Mouse (Mus musculus): ENCODE results near the gene Il17rc. TPM values are rescaled to one million over a fixed set of nuclear protein-coding genes. Genes with fewer than 3 reads are reported as not detected.

The Il17rc gene
- polyA plus RNA-seq, 1 experiment: 341 TPM

Other genes starting within 250 kb of the Il17rc start
- gene Mtmr14, start 233.6 kb upstream of the Il17rc start, polyA plus RNA-seq (2012; rRNA removed): 40.6 and 46.3 TPM in 2 replicates
- gene Cpne9, start 189.1 kb upstream of the Il17rc start, polyA plus RNA-seq (2012; rRNA removed): 0.10 TPM in 1 of 2 replicates, not detected in the other
- gene Brpf1, start 164.3 kb upstream of the Il17rc start, polyA plus RNA-seq (2012; rRNA removed): 14.5 and 20.5 TPM in 2 replicates
- 16.9 and 18.1 TPM in 2 replicates for gene Ogg1, start 144.5 kb upstream of the Il17rc start, polyA plus RNA-seq (2012; rRNA removed)
- gene Camk1, start 127.4 kb upstream of the Il17rc start, polyA plus RNA-seq (2012; rRNA removed): 19.6 and 20.4 TPM in 2 replicates
- 19.8 and 21.2 TPM in 2 replicates for gene Tada3, start 93.5 kb upstream of the Il17rc start, polyA plus RNA-seq (2012; rRNA removed)
- gene Arpc4, start 93.3 kb upstream of the Il17rc start, polyA plus RNA-seq (2012; rRNA removed): 131 and 134 TPM in 2 replicates
- gene Ttll3, start 82.2 kb upstream of the Il17rc start, polyA plus RNA-seq (2012; rRNA removed): 13.5 and 15.6 TPM in 2 replicates
- gene Rpusd3, start 52.1 kb upstream of the Il17rc start, polyA plus RNA-seq (2012; rRNA removed): 48.7 and 58.6 TPM in 2 replicates
- gene Cidec, start 35.7 kb upstream of the Il17rc start, polyA plus RNA-seq (2012; rRNA removed): 49.1 and 148 TPM in 2 replicates
- gene Jagn1, start 28.9 kb upstream of the Il17rc start, polyA plus RNA-seq (2012; rRNA removed): 68.4 and 72.0 TPM in 2 replicates
- gene Il17re, start 12.9 kb upstream of the Il17rc start, polyA plus RNA-seq (2012; rRNA removed): 4.8 and 7.5 TPM in 2 replicates
- 11.9 and 12.3 TPM in 2 replicates for gene Creld1, start 11.9 kb downstream of the Il17rc start, polyA plus RNA-seq (2012; rRNA removed)
- gene Prrt3, start 30.5 kb downstream of the Il17rc start, polyA plus RNA-seq (2012; rRNA removed): 0.01 TPM in 1 of 2 replicates, not detected in the other
- gene Emc3, start 60.2 kb downstream of the Il17rc start, polyA plus RNA-seq (2012; rRNA removed): 37.7 and 46.5 TPM in 2 replicates
- 2.2 and 4.2 TPM in 2 replicates for gene Fancd2, start 60.3 kb downstream of the Il17rc start, polyA plus RNA-seq (2012; rRNA removed)
- not detected in 2 replicates for gene Fancd2os, start 129.3 kb downstream of the Il17rc start, polyA plus RNA-seq (2012; rRNA removed)
- gene Brk1, start 133.3 kb downstream of the Il17rc start, polyA plus RNA-seq (2012; rRNA removed): 138 and 168 TPM in 2 replicates
- 14.7 and 14.9 TPM in 2 replicates for gene Vhl, start 152.5 kb downstream of the Il17rc start, polyA plus RNA-seq (2012; rRNA removed)
- gene Irak2, start 167.0 kb downstream of the Il17rc start, polyA plus RNA-seq (2012; rRNA removed): 39.6 and 85.3 TPM in 2 replicates
- 27.7 and 29.0 TPM in 2 replicates for gene Tatdn2, start 225.6 kb downstream of the Il17rc start, polyA plus RNA-seq (2012; rRNA removed)
- gene Ghrl, start 248.5 kb downstream of the Il17rc start, polyA plus RNA-seq (2012; rRNA removed): 9.0 and 16.2 TPM in 2 replicates

Data from large intestine, adult 2 months (tissue).